Mouse (Mus musculus) CH12.LX (cell line): ENCODE measurements around the gene Mkks. TPM values are rescaled to one million over a fixed set of nuclear protein-coding genes. Genes with fewer than 3 reads are reported as not detected.

Experiments
- DNase-seq: peaks from one replicate; pipeline ENCODE4 v3.0.0-alpha.2; 2013; ENCODE audit errors: extremely low read depth
- H3K27ac ChIP-seq: 2 replicates; pipeline ENCODE4 v1.5.1; 2012; ENCODE audit warnings: low read depth, mild to moderate bottlenecking, control low read depth, moderate library complexity; ENCODE audit not compliant: insufficient read depth
- H3K27me3 ChIP-seq: replicated peaks from 2 replicates; pipeline ENCODE3; 2012; ENCODE audit warnings: inconsistent platforms
- H3K36me3 ChIP-seq, 2 experiments: replicated peaks in 1 of 2; 2 replicates each; pipeline versions ENCODE3 to v1.6.1; 2012; ENCODE audit warnings: inconsistent platforms in 1 of 2, low read length in 1 of 2, mild to moderate bottlenecking in 1 of 2, mixed read lengths in 1 of 2, moderate library complexity in 1 of 2; ENCODE audit not compliant: control insufficient read depth in 1 of 2, insufficient read depth in 1 of 2
- H3K4me1 ChIP-seq, 2 experiments: 2 replicates each; pipeline ENCODE4 v1.6.1; 2012; ENCODE audit warnings: inconsistent platforms in 1 of 2, moderate library complexity in 1 of 2; ENCODE audit not compliant: insufficient read depth in 2 of 2, control insufficient read depth in 1 of 2
- H3K4me2 ChIP-seq: 2 replicates; pipeline ENCODE4 v1.6.1; 2012; ENCODE audit warnings: low read depth, mild to moderate bottlenecking, control low read depth; ENCODE audit not compliant: poor library complexity, insufficient read depth, severe bottlenecking
- H3K4me3 ChIP-seq, 3 experiments: fragments of 150-350 bp in 1 of 3; sonication (generic) in 1 of 3; replicated peaks in 1 of 3; 2 replicates each; pipeline versions ENCODE3 to v1.5.1; 2011 to 2012; ENCODE audit warnings: low read depth in 2 of 3, low read length in 2 of 3, mild to moderate bottlenecking in 2 of 3, moderate library complexity in 2 of 3, control low read depth in 1 of 3, improper control_type of control experiment in 1 of 3, inconsistent platforms in 1 of 3, mixed read lengths in 1 of 3; ENCODE audit not compliant: poor library complexity in 1 of 3
- H3K79me2 ChIP-seq: replicated peaks from 2 replicates; pipeline ENCODE4 v1.6.1; 2012; ENCODE audit warnings: mild to moderate bottlenecking, moderate library complexity; ENCODE audit not compliant: control insufficient read depth, poor library complexity, insufficient read depth, severe bottlenecking; ENCODE audit errors: extremely low read depth
- H3K9ac ChIP-seq: 2 replicates; pipeline ENCODE4 v1.6.1; 2012; ENCODE audit warnings: low read depth, mild to moderate bottlenecking, control low read depth, moderate library complexity; ENCODE audit not compliant: insufficient read depth
- H3K9me3 ChIP-seq: replicated peaks from 2 replicates; pipeline ENCODE3; 2012; ENCODE audit warnings: low read length, inconsistent platforms, mixed read lengths
- BHLHE40 ChIP-seq: IDR thresholded peaks from 2 replicates; pipeline ENCODE4 v1.6.1; 2011; ENCODE audit warnings: mild to moderate bottlenecking, low read depth, low read length, improper control_type of control experiment
- CHD1 ChIP-seq: IDR thresholded peaks from 2 replicates; pipeline ENCODE4 v1.6.1; 2012; ENCODE audit warnings: low read depth, low read length, improper control_type of control experiment, inconsistent platforms
- CHD2 ChIP-seq: IDR thresholded peaks from 2 replicates; pipeline ENCODE4 v1.6.1; 2011; ENCODE audit warnings: low read length, improper control_type of control experiment
- CTCF ChIP-seq, 2 experiments: IDR thresholded peaks in 1 of 2; conservative IDR thresholded peaks in 1 of 2; 2 replicates each; pipeline ENCODE4 v1.5.1; 2011 to 2012; ENCODE audit warnings: low read depth in 2 of 2, low read length in 2 of 2, improper control_type of control experiment in 1 of 2, inconsistent platforms in 1 of 2, mild to moderate bottlenecking in 1 of 2, moderate library complexity in 1 of 2
- E2F4 ChIP-seq: IDR thresholded peaks from 2 replicates; pipeline ENCODE4 v1.6.1; 2011; ENCODE audit warnings: low read depth, low read length, improper control_type of control experiment; ENCODE audit not compliant: insufficient replicate concordance
- IRF4 ChIP-seq: IDR thresholded peaks from 2 replicates; pipeline ENCODE4 v1.6.1; 2014; ENCODE audit warnings: low read depth, mild to moderate bottlenecking, inconsistent platforms, low read length, improper control_type of control experiment
- JUN ChIP-seq: IDR thresholded peaks from 2 replicates; pipeline ENCODE4 v1.6.1; 2011; ENCODE audit warnings: low read depth, mild to moderate bottlenecking, low read length, improper control_type of control experiment, moderate library complexity; ENCODE audit not compliant: insufficient read depth
- MAX ChIP-seq: IDR thresholded peaks from 2 replicates; pipeline ENCODE4 v1.6.1; 2011; ENCODE audit warnings: low read length, improper control_type of control experiment
- MAZ ChIP-seq: IDR thresholded peaks from 2 replicates; pipeline ENCODE4 v1.6.1; 2012; ENCODE audit warnings: low read depth, mild to moderate bottlenecking, inconsistent platforms, low read length, improper control_type of control experiment, moderate library complexity
- MEF2A ChIP-seq: IDR thresholded peaks from 2 replicates; pipeline ENCODE4 v1.6.1; 2014; ENCODE audit warnings: low read depth, mild to moderate bottlenecking, inconsistent platforms, low read length, improper control_type of control experiment, borderline replicate concordance
- MXI1 ChIP-seq: IDR thresholded peaks from 2 replicates; pipeline ENCODE4 v1.6.1; 2011; ENCODE audit warnings: mild to moderate bottlenecking, low read depth, low read length, improper control_type of control experiment
- PAX5 ChIP-seq: IDR thresholded peaks from 2 replicates; pipeline ENCODE4 v1.6.1; 2012; ENCODE audit warnings: low read length, inconsistent platforms, mixed read lengths
- POLR2A ChIP-seq: IDR thresholded peaks from 2 replicates; pipeline ENCODE4 v1.6.1; 2011; ENCODE audit warnings: low read depth, mild to moderate bottlenecking, improper control_type of control experiment, low read length
- POLR2AphosphoS2 ChIP-seq: IDR thresholded peaks from 2 replicates; pipeline ENCODE4 v1.6.1; 2011; ENCODE audit warnings: low read depth, low read length, improper control_type of control experiment
- RAD21 ChIP-seq: IDR thresholded peaks from 2 replicates; pipeline ENCODE4 v1.6.1; 2011; ENCODE audit warnings: low read depth, mild to moderate bottlenecking, low read length, improper control_type of control experiment, moderate library complexity
- SIN3A ChIP-seq: IDR thresholded peaks from 2 replicates; pipeline ENCODE4 v1.6.1; 2012; ENCODE audit warnings: low read length, improper control_type of control experiment, inconsistent platforms
- SMC3 ChIP-seq: IDR thresholded peaks from 2 replicates; pipeline ENCODE4 v1.6.1; 2011; ENCODE audit warnings: low read depth, low read length, improper control_type of control experiment
- TCF12 ChIP-seq: IDR thresholded peaks from 2 replicates; pipeline ENCODE4 v1.6.1; 2014; ENCODE audit warnings: low read depth, mild to moderate bottlenecking, inconsistent platforms, low read length, improper control_type of control experiment
- ZC3H11A ChIP-seq: IDR thresholded peaks from 2 replicates; pipeline ENCODE4 v1.6.1; 2012; ENCODE audit warnings: low read depth, mild to moderate bottlenecking, inconsistent platforms, low read length, improper control_type of control experiment
- ZKSCAN1 ChIP-seq: IDR thresholded peaks from 2 replicates; pipeline ENCODE4 v1.6.1; 2012; ENCODE audit warnings: low read depth, inconsistent platforms, low read length, improper control_type of control experiment, borderline replicate concordance
- ZMIZ1 ChIP-seq: IDR thresholded peaks from 2 replicates; pipeline ENCODE4 v1.6.1; 2012; ENCODE audit warnings: low read depth, mild to moderate bottlenecking, inconsistent platforms, low read length, improper control_type of control experiment
- dilution Hi-C: fragments of 300-500 bp; cut with MboI; formaldehyde crosslinking; loops from 2 replicates; pipeline ENCODE4 v1.14.3; 2020; ENCODE audit warnings: low sequenced_read_pairs; ENCODE audit not compliant: extremely low pct_unique_long_range_greater_than_20kb, extremely low pct_ligation_motif_present
- in situ Hi-C: fragments of 300-500 bp; cut with MboI; formaldehyde crosslinking; loops from 3 replicates; pipeline ENCODE4 v1.14.3; 2019; ENCODE audit warnings: low sequenced_read_pairs, low pct_ligation_motif_present, low pct_unique_long_range_greater_than_20kb, mixed read lengths
- polyA plus RNA-seq: library from polyadenylated mRNA; unstranded; fragments of >175 nt; gene quantifications from 2 replicates; pipeline ENCODE4 v1.2.1, GENCODE M21; 2012; ENCODE audit warnings: low read depth; ENCODE audit not compliant: insufficient read length
- total RNA-seq, 2 experiments: library from RNA; depleted of rRNA; stranded (reverse); fragments of 300-350 nt in 1 of 2; fragments of >200 nt in 1 of 2; gene quantifications; 2 replicates each; pipeline ENCODE4 v1.2.3; 2012 to 2014

Mkks gene
- total and polyA plus RNA-seq, 3 experiments = 2.2 to 25.8 (median 5.8) TPM

DNA sequence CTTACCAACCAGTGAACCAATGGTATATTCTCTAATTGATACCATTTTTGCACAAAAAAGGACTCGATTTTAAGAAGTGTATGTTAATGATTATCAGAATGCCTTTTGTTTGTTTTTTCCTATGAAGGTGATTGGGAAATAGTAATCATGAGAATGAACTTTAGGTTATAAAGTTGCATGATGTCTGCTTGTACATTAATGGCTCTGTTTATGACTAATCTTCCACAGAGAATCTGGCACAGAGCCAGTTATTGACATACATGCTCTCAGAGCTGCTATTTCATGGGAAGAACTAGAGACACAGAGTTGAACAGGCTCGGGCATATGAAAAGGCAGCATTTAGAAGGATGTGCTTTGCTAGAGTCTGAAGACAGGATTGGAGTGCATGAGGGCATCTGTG is 4.9 kb upstream of the Mkks start:
- Histone ChIP-seq H3K27me3 (no peaks in the 10 kb centered on the region), H3K27ac (no peak overlapping the region), H3K79me2 (peaks cover 5% of the 10 kb centered on the region; the same call in 1 of the 2 replicates), H3K36me3 (peaks cover 0 to 3% of the 10 kb centered on the region in 2 experiments), H3K9ac (no peak overlapping the region), H3K9me3 (no peaks in the 10 kb centered on the region), H3K4me1 (peaks cover 0 to 21% of the 10 kb centered on the region in 2 experiments; a peak in 2 of 4 replicates), H3K4me2 (no peak overlapping the region), H3K4me3 (no peak overlapping the region)
- no peak for DNase-seq
- dilution Hi-C loops (no loop called here), in situ Hi-C loops (no loop called here)
- TF ChIP-seq ZMIZ1 = no peak
- TF ChIP-seq POLR2AphosphoS2 = no peak
- no peak for TF ChIP-seq CHD1
- TF ChIP-seq POLR2A = no peak
- no peak for TF ChIP-seq RAD21
- no peak for TF ChIP-seq ZC3H11A
- TF ChIP-seq SIN3A = no peak
- no peak for TF ChIP-seq MAZ
- no peak for TF ChIP-seq JUN
- no peak for TF ChIP-seq IRF4
- TF ChIP-seq MXI1 = no peak
- TF ChIP-seq PAX5 = no peak
- TF ChIP-seq CTCF (conservative IDR thresholded peaks at IDR 0.05 in 1 of 2, IDR thresholded peaks at IDR 0.05 in 1 of 2; ENCODE audit: low read depth in 2 of 2, low read length in 2 of 2) = no peak
- TF ChIP-seq BHLHE40 = no peak
- no peak for TF ChIP-seq ZKSCAN1

GRCm38 (mm10) chr2:136894494-136894893 is 3.3 kb upstream of the Mkks start:
- Histone ChIP-seq H3K4me2 (no peak overlapping the region), H3K9me3 (no peaks in the 10 kb centered on the region), H3K4me3 (no peak overlapping the region), H3K9ac (no peak overlapping the region), H3K36me3 (peaks cover 0 to 3% of the 10 kb centered on the region in 2 experiments), H3K27ac (no peak overlapping the region), H3K79me2 (peaks cover 12% of the 10 kb centered on the region), H3K4me1 (peaks cover 0 to 28% of the 10 kb centered on the region in 2 experiments; a peak in 2 of 4 replicates), H3K27me3 (no peaks in the 10 kb centered on the region)
- in situ Hi-C loops (no loop called here), dilution Hi-C loops (no loop called here)
- TF ChIP-seq MEF2A = no peak
- no peak for TF ChIP-seq CHD1
- no peak for TF ChIP-seq E2F4
- no peak for TF ChIP-seq TCF12
- TF ChIP-seq CHD2 = no peak
- no peak for TF ChIP-seq SMC3
- no peak for TF ChIP-seq MAX
- no peak for DNase-seq
